Comparison of ENCODE assay signal across 12 mouse cellular contexts in the genomic region with DNA sequence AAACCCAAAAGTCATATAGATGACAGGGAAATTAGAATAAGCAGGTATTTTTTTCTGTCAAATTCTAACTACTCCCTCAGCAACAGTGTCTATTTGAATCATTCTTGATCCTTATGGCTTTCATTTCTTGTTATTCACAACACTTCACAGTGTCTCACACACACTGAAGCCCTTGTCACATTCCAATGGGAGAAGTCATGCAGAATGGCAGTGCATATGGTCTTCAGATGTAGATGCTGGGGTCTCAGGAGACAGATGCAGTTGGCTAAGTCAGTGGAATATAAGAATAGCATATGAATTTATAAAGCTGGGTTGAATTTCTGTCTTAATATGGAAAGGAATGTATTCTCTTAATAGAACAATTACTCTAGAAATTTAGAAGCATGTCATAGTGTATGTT.
"Had no signal": no experiment of that assay in that cellular context is flagged by ENCODE, and none has a peak within 500 bp of the region (broad histone marks: within the 10 kb centered on the region; RNA-seq: fewer than 3 reads in every experiment).

No protein-coding gene starts in this region.

- H3K4me1 ChIP-seq: midbrain, embryonic 15.5 days had no signal

- H3K27ac ChIP-seq: liver, embryonic 14.5 days; midbrain, embryonic 15.5 days; neural tube, embryonic 13.5 days had no signal

- H3K4me3 ChIP-seq: megakaryocyte, embryonic 14.5 days; midbrain, embryonic 15.5 days; neural tube, embryonic 13.5 days had no signal

- H3K36me3 ChIP-seq: midbrain, embryonic 15.5 days; neural tube, embryonic 13.5 days had no signal

- H3K27me3 ChIP-seq: midbrain, embryonic 15.5 days; neural tube, embryonic 13.5 days had no signal

- ATAC-seq: intestine, embryonic 16.5 days; lung, postnatal 0 days; midbrain, embryonic 15.5 days had no signal

- H3K4me2 ChIP-seq: midbrain, embryonic 11.5 days; midbrain, embryonic 15.5 days; neural tube, embryonic 13.5 days had no signal

- H3K9ac ChIP-seq: liver, embryonic 14.5 days; midbrain, embryonic 15.5 days; neural tube, embryonic 13.5 days had no signal

- H3K9me3 ChIP-seq: megakaryocyte, embryonic 14.5 days; midbrain, embryonic 15.5 days; neural tube, embryonic 13.5 days had no signal

- DNase-seq: kidney, postnatal 14 days; left cerebral cortex, postnatal 4 days; lung, adult 18-20 months; lung, postnatal 4 days; thymus, postnatal 14 days had no signal
